Mouse (Mus musculus) thymus, postnatal 36 days (tissue): ENCODE data around the gene Hs3st5.
"Not testable (repeated sequence)": the region's sequence is repeated elsewhere in the genome, so short reads cannot be mapped to it uniquely, and the experiment has no call there.

Experiments
- DNase-seq, 2 experiments: peaks; one replicate each; pipeline ENCODE4 v3.0.0; 2022; ENCODE audit warnings: mixed read lengths in 2 of 2

Hs3st5 gene

DNA sequence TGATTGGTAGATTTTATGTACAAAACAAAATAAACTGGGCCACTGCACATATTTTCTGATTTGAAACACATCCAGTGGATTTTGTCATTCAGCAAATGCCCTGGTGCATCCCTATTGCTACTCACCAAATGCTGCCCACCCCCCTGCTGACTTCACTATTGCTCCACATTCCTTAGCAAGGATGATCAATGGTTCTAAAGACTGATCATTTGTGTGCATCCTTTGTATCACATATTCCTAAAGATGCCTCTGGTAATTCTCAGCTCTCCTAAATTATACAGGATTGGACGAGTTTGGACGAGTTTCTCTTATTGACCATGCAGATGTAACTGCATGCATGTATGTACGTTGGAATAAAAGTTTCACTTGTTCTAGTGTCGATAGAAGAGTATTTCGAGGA is 52.1 kb downstream of the Hs3st5 start:
- DNase-seq, result no peak

DNA sequence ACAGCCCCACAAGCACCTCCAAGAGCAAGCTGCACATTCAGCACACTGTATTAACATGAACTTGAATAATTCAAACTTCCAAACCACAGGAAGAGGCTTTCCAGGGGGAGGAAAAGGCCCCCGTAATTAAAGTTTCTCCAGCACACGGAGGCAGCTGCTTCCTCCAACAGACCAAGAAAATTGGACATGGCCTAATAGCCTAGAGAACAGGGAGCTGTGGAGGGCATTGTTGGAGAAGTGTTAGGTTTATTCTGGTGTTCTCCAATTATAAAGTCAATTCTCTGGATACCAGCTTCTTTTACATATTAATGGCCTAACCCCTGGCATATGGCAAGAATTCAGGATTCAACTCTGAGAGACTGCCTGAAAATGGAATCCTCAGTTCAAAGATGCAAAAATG is 60.6 kb downstream of the Hs3st5 start:
- DNase-seq, result no peak

DNA sequence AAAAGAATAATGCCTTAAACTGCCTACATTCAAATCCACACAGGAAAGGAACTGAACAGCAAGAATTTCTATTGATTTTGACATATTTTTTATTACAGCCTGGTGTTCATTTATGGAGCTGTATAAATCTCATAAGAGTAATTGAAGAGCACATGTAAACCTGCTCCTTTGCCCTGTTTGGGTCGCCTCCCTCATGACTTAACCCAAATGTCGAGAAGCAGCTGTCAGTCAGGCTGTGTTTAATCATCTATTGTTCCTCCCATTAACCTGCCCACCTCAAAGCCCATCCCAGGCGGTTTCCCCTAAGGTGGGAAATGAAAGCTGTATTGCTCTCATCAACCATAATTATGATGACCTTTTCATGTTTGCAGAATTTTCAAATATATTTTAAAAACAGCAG is 65.9 kb downstream of the Hs3st5 start:
- DNase-seq, result no peak

DNA sequence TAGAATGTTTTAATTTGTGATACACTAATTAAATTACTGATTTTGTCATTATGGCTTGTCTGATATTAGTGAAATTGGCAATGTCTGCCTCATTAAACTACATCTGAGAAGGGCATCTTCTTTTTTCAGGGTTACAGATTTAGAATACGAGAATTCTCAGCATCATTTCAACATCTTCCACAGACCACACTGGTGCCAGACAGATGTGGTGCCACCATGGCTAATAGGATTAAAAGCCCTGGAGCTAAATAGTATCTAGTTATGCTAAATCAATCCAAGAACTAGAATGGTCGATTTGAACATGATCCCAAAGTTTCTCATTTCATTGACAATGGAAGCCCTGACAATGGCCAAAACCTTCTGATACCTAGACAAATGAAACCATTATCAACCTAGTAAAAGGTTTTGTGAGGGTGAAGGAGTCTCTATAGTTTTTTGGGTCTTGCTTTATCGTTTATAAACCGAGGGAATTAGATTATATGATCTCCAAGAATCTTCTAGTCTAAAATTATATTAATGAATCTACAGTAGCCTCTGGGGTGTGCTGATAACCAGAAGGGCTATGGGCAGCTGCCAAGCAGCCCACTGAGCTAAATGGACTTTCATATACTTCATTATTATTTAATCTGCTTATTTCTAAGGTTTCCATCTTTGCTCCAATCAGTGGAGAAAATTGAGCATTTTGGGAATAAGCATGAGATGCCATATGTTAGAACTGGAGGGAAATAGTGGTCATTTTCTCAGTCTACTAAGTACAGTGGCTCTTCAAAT is 71.9 kb downstream of the Hs3st5 start:
- no peak for DNase-seq

DNA sequence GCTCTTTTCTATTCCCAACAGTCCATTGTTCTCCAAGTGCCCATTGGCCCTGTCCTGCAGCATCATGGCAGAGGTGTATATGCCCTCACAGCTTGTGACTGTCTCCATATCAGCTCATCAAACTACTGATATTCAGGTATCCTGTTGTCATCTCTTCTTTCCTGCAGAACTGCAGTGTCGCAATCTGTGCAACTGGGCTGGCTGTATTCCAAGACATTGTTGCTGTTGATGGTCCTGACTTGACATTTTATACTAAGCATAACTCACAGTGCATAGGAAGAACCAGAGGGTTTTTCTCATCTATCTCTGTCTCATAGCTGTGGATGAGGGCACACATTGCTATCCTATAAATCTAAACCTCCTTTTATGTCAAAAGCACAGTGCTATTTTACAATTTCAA is 103.8 kb downstream of the Hs3st5 start:
- no peak for DNase-seq

DNA sequence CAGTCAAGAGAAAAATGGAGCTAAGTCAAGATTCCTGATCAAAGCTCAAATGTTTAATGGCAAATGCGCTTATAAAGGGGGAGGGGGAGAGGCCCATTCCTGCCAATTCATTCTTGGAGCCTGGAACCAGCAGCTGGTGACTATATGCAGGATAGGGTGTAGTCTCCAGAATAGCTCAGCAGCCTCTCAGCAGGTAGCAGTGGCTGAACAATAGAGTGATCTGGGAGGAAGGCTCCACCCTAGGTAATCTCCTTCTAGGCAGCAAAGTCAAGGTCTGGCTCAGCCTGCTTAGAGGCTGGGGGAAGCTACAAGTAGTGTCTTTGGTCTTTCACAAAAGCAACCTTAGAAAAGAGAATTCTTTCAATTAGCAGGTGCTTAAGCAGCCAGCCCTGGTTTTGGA is 104.8 kb downstream of the Hs3st5 start:
- not testable (repeated sequence) for DNase-seq

DNA sequence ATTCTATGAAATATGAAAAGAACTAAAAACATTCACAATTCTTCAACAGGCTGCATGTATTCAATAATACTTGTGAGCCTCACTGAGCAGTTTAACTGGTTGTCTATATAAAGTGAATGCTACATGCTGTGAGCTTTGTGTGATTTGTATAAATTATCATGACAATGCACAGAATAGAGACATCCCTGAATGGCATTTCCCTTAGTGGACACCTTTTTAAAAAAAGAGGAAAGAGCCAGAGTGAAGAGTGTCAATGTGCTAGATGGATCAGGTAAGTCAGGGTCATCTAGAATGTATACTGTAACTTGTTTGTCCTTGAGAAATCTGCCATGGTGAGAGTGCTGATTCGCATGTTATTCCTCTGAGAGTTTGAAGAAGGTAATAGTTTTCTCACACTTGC is 116.4 kb downstream of the Hs3st5 start:
- DNase-seq, result no peak

DNA sequence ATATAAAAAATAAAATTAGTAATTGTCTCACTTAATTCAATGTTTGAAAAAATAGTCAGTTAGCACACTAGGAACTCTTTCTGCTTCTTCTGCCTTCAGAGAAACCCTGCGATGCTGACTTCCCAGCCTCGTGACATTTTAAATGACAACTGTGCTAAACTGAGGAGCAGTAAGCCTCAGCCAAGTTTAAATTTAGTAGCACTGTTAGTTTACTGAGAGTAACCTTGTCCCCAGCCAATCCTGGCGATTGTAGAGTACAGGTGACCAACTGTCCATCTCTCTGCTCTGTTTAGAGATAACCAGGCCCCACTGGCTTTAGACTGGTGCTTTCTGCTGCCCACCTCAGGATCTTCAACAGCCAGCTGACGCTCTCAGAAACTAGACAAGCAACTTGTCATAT is 121.3 kb downstream of the Hs3st5 start:
- no peak for DNase-seq

DNA sequence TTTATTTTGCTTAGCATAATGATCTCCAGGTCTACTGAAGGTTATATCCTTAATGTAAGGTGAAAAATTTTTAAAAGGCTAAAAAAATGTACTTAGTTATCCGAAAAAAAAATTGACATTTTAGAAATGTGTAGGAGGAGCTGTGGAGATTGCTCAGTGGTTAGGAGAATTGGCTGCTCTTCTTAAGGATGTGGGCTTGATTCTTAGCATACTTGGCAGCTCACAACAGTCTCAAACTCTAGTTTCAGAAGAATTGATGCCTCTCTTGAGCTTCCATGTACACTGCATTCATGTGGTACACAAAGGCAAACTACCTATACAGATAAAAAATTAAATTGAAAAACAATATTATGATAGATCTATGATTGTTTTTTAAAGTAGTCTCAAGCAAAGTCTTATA is 125.1 kb downstream of the Hs3st5 start:
- DNase-seq, result no peak

DNA sequence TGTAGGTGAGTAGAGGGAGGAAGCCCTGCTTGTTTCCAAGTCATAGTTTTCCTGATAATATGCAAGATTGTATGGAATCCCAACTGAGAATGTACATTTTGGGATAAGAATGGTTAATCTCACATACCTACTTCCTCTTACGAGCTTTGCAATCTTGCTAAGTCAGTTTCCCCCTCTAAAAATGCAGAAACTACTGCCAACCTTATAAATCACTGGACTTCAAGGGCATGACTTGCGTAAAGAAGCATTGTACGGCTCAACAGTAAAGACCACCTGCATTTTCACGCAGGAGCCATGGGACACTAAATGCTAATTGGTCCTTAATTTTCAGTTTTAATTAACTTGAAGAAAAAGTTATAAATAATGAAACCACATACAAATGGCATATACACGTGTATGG is 144.0 kb downstream of the Hs3st5 start:
- DNase-seq, result no peak

DNA sequence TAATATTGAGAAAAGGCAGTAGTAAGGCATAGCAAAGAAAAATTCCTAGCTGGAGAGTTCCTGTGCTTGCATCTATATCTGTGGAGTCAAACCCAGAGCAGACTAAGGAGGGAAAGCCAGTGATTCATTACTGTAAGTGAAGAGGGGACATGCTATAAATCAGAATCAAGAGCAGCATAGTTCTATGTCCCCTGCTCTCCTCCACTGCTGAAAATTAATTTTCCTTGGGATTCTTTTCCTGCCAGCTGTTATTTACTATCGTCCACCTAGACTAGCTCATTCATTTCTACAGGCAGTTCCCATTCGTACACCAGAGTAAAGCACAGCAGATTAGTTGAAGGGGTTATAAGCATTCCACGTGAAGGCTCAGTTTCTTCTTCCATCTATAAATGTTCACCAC is 207.4 kb downstream of the Hs3st5 start:
- DNase-seq, result no peak

DNA sequence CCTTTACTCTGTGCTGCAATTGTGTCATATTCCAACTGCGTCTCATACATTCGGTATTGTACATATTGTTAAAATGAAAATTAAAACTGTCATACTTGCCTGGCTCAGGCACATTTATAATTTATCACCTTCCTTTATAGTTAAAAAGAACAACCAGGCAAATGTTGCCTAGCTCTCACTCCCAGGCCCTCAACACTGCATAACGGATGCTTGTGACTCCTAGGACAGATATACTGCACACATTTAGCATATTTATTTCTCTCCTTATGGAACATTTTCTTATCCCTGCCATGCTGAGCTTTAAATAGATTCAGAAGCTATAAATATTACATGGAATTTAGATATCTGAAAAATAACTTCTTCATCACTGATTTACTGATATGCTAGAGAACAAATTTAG is 219.6 kb downstream of the Hs3st5 start:
- DNase-seq, result no peak

DNA sequence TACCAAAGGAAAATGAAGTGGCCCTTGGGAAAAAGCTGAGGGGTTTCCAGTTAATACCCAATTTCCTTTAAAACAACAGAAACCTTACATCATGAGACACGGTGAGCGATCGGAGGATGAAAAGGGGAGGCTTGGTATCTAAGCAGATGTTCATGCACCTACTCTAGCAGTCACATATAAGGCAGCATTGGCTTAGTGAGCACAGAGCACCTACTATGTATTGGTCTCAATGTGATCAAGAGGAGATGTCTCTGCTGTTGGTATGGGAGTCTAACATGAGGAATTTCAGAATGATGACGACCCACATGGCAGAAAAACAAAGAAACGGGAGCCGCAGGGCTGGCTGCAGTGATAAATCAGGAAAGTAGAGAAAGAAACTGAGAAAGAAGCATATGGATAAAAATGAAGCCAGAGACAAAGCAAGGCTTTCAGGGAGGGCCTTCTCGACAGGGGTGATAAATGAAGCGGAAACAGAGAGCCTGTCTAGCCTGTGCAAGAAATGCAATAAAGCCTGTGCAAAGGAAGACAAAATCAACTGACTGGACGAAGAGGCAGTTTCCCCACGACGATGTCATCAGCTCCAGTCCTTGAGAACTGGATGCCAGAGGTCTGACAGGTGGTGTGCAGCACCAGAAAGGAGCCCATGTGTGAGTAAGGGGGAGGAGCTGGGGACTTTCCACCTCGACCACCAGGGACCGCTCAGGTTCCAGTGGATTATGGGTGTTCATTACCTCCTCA is 222.9 kb downstream of the Hs3st5 start:
- DNase-seq, result no peak

DNA sequence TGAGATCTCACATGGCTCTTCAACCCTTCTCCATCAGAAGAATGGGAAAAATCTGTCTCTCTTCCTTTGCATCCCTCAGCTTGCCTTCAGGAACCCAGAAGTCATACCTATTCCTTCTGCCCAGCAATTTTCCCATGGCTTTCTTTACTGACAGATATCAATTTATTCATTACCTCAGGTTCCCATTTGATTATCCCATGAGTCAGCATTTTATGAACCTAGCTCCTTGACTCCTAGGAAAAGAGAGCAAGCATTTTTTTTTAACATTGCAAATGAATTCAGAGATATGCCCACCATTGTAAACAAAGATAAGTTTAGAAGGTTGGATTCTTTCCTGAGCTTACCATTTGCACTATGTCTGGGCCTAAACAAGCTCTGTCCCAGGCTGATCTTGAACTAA is 232.8 kb downstream of the Hs3st5 start:
- no peak for DNase-seq

DNA sequence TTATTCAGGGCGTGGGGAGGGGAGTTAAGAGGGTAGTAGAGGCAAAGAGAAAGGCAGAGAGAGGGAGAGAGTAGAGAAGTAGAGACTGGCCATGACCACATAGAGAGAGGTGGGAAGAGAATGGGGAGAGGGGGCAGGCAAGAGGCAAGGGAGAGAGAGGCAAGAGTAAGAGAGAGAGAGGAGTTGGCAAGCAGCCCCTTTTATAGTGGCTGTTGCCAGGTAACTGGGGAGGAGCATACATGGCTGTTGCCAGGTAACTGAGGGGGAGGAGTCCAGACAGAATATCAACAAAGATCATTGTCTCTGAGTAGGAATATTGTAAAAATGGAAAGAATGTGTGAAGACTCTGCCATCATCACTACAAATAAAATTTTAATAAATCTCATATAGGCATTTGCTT is 243.4 kb downstream of the Hs3st5 start:
- DNase-seq, result no peak

DNA sequence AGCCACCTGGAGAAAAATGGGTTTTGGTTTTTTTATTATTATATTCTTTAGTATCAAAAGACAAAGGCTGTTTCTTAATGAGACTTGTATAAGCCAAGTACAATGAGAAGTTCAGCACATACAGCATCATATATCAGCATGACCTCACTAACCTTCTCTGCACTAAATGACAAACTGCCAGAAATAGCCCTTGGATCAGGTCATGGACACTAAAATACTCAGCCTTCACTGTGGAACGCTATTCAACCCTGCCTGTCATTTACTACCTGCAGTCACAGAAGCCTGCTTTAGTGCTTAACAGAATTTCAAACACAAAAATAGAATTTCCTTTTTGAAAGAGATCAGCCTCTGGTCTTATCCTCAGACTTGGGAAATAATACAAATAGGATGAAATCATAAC is 247.9 kb downstream of the Hs3st5 start:
- no peak for DNase-seq

DNA sequence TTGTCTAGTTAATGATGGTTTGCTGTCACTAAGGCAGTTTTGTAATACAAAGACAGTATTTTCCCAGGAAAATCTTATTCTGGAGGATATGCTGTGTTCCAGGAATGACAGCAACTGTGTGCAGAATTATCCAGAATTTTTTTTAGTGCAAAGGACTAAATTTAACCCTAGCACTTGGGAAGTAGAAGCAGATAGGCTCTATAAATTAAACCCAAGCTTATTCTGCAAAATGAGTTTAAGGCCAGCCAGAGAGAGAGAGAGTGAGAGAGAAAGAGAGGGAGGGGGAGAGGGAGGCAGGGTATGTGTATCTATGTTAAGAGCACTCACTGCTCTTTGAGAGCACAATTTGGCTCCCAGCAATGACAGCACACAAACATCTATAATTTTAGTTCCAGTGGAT is 267.0 kb downstream of the Hs3st5 start:
- no peak for DNase-seq

DNA sequence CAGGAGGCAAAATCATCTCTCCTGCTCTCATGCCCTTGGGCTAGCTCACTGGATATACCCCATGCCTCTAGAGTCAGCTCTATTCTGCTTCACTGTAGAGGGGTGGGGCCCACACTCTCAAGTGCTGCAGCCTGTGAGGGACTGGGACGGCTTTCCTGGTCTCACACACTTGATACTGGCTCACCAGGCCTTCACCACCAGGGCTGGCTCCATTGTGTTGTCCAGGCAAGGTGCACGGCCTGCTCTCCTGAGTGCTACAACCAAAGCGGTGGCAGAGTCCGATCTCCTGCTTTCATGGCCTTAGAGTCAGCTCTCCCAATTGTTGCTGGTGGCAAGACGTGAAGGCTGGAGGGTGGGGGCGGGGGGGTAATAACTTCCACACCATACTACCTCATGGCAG is 268.3 kb downstream of the Hs3st5 start:
- DNase-seq, result no peak

DNA sequence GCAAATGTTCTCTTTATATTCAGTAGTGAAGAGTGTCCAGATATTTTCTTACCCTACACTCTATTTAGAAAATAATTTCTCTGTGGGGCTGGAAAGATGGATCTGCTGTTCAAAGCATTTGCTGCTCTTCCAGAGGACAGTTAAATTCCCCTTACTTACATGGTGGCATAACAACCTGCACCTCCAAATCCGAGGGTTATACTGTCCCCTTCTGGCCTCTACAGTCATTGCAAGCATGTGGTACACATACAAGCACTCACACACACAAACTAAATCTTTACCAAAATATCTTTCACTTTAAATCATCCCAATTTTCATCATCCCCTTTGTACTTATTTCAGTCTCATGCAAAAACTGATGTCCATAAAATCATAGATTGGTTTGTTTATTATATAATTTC is 275.0 kb downstream of the Hs3st5 start:
- no peak for DNase-seq

DNA sequence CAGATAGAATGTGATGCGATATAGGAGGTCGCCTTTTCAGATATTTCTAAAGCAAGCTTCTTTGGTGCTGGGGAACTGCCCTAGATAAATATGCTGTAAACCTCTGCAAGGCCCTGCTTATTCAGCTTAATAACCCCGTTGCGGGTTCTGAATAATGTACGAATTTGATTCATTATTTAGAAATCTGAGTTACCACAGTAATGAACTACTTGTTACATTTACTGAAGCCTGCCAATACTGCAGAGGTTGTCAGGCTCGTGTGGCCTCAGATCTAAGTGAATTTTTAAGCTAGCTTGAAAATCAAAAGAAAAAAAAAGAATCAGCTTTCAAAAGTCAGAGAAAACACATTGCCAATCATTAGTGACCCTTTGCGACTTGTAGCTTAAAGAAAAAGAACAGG is 280.4 kb downstream of the Hs3st5 start:
- no peak for DNase-seq

DNA sequence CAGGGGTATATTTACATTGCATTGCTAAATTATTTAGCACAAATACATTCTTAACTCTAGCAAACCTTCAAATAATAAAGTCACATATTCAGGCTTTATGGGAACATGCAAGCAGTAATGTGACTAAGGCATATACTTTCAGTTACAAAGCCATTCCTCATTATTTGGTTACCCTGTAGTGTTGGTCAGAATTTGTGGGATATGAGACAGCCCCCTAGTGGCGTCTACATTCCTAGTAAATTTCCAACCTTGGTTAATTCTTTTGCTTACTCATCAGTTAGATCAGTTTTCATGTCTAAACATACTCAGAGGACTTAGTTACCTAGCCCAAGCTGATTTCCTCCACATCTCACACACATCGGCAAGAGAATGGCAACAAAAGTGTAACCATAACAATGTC is 285.2 kb downstream of the Hs3st5 start:
- DNase-seq, result no peak

DNA sequence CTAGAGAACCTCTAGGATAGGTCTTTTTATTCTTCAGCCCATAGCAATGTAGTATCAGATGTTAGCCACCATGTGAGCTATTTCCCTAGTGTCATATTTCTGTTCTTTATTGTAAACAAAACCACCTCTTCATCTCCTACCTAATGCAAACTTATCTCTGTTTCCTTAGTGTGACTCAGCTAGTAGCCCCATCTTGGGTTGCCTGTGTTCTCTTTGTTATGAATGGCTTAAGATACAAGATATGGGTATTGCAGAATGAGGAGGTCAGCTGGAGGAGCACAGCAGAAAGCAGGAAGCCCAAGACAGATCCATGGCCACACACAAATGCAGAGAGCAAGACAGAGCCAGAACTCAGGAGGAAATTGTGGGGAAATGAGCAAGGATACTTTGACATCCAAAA is 288.7 kb downstream of the Hs3st5 start:
- no peak for DNase-seq

DNA sequence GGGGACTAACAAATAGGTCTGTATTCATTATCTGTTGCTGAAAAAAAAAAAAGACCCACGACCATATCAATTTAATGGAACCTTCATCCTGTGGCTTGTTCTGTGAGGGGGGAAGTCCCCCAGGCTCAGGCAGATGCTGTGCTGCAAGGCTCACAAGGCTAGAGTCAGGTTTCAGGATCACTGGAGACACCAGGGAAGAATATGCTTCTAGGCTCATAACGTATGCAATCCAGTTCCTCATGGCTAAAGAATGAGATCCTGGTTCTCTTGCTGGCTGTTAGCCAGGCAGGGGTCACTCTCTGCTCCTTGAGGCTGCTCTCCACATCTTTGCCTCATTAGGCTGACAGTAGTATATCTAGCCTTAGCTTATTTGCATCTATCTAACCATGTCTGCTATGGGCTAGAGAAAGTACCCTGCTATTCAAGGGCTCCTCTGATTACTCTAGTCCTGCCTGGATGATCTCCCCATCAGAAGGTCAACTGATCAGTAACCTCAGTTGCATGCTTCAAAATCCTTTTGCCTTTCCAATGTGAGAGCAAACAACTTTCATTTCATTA is 294.4 kb downstream of the Hs3st5 start:
- no peak for DNase-seq

DNA sequence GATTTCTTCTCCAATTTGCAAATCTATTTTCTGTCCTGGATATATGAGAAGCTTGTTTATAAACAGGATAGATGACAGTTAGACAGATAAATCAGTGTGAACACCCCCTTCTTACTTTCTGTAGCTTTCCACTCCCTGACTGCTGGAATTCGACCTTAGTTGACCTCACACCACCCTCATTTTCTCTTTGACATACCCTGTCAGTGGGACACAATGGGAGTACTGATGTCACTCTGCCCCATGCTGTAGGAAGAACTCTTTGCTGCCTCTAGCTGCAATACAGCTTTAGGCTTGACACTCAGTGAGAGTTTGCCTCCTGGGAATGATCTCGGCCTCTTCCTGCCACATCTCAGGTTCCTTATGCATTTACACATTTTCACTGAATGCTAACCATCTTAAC is 297.1 kb downstream of the Hs3st5 start:
- no peak for DNase-seq
